Mouse (Mus musculus): ENCODE results near the gene Krt25. TPM values are rescaled to one million over a fixed set of nuclear protein-coding genes. Genes with fewer than 3 reads are reported as not detected.

Krt25 gene
- polyA plus RNA-seq (2014; fragmentation: Illumina TruSeq; extraction: RNeasy Lipid Tissue Mini Kit (QIAGEN cat#74804); ENCODE audit: low read depth, low replicate concordance) = not detected

DNA sequence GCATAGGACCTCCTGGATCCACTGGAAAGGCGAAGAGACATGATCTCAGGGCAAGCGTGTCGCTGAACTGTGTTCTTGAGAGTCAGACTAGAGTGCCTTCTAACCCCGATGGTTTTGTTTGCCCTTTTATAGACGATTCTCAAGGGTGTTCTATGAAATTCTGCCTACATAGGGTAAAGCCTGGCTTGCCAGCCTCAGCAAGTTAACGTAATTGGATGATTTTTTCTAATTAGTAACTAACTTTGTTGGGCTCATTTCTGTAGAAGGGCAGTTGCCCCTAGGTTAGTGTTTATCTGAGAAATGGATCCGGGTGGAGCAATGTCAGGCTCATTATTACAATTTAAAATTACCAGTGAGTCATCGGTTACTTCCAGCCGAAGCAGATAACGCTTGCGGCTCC lies at the start of gene Krt25:
TSS of gene Krt25 (minus strand) at position 101 of the 400 bp plus-strand sequence.

DNA sequence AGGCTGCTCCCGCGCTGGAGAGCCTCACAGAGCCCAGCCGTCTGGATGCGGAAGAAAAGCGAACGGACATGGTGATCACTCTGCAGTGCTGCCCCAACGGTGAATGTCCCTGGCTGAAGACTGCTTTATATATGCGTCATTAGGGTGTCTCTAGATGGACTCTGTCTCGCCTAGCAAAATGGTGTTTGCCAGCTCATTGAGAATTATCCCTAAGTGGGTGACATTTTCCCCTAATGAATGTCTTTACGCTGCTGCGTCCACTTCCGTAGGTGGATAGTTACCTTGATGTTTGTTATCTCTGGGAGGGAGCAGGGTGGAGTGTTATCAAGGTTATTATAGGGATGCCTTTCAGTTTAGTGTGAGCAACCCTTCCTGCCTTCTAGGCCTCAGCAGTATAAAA lies 28.3 kb upstream of the Krt25 start, which contains the start of gene Krt27:
TSS of gene Krt27 (minus strand) at position 101 of the 400 bp plus-strand sequence.

DNA sequence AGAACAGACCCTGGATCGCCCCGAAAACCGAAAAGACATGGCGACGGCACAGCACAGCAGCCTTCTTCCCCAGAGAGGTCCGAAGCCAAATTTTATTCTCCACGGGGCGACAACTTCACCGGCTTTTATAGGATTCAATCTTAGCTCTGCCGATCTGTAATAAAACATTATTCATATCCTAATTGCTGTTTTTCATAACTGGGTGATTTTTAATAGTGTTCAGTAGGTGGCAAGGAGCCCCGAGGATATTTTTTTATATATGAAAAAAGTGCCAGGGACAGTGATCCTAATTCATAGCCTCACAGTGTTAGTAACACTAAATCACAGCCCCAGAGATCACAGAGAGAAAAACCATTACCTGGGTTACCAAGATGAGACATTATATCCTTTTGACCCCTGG lies 15.1 kb upstream of the Krt25 start, which contains the start of gene Krt26:
TSS of gene Krt26 (minus strand) at position 101 of the 400 bp plus-strand sequence.

GRCm38 (mm10) chr11:99284833-99285312 lies 37.9 kb downstream of the Krt25 start, which contains the start of gene Krt24:
TSS of gene Krt24 (minus strand) at chr11:99285262.

Other genes starting within 250 kb of the Krt25 start
- gene Tns4, start 233.6 kb downstream of the Krt25 start, polyA plus RNA-seq (2014; fragmentation: Illumina TruSeq; extraction: RNeasy Lipid Tissue Mini Kit (QIAGEN cat#74804); ENCODE audit: low read depth, low replicate concordance) = 0.08 TPM
- gene Ccr7, start 167.9 kb downstream of the Krt25 start, polyA plus RNA-seq (2014; fragmentation: Illumina TruSeq; extraction: RNeasy Lipid Tissue Mini Kit (QIAGEN cat#74804); ENCODE audit: low read depth, low replicate concordance) = 0.32 TPM
- 48.9 TPM for gene Smarce1, start 91.9 kb downstream of the Krt25 start, polyA plus RNA-seq (2014; fragmentation: Illumina TruSeq; extraction: RNeasy Lipid Tissue Mini Kit (QIAGEN cat#74804); ENCODE audit: low read depth, low replicate concordance)
- gene Krt222, start 78.9 kb downstream of the Krt25 start, polyA plus RNA-seq (2014; fragmentation: Illumina TruSeq; extraction: RNeasy Lipid Tissue Mini Kit (QIAGEN cat#74804); ENCODE audit: low read depth, low replicate concordance) = not detected
- not detected for gene Krt24, start 37.7 kb downstream of the Krt25 start, polyA plus RNA-seq (2014; fragmentation: Illumina TruSeq; extraction: RNeasy Lipid Tissue Mini Kit (QIAGEN cat#74804); ENCODE audit: low read depth, low replicate concordance)
- gene Krt26, start 15.0 kb upstream of the Krt25 start, polyA plus RNA-seq (2014; fragmentation: Illumina TruSeq; extraction: RNeasy Lipid Tissue Mini Kit (QIAGEN cat#74804); ENCODE audit: low read depth, low replicate concordance) = not detected
- gene Krt27, start 28.2 kb upstream of the Krt25 start, polyA plus RNA-seq (2014; fragmentation: Illumina TruSeq; extraction: RNeasy Lipid Tissue Mini Kit (QIAGEN cat#74804); ENCODE audit: low read depth, low replicate concordance) = not detected
- not detected for gene Krt28, start 52.0 kb upstream of the Krt25 start, polyA plus RNA-seq (2014; fragmentation: Illumina TruSeq; extraction: RNeasy Lipid Tissue Mini Kit (QIAGEN cat#74804); ENCODE audit: low read depth, low replicate concordance)
- gene Krt10, start 66.4 kb upstream of the Krt25 start, polyA plus RNA-seq (2014; fragmentation: Illumina TruSeq; extraction: RNeasy Lipid Tissue Mini Kit (QIAGEN cat#74804); ENCODE audit: low read depth, low replicate concordance) = 6.3 TPM
- not detected for gene Krt12, start 99.3 kb upstream of the Krt25 start, polyA plus RNA-seq (2014; fragmentation: Illumina TruSeq; extraction: RNeasy Lipid Tissue Mini Kit (QIAGEN cat#74804); ENCODE audit: low read depth, low replicate concordance)
- not detected for gene Krt20, start 115.2 kb upstream of the Krt25 start, polyA plus RNA-seq (2014; fragmentation: Illumina TruSeq; extraction: RNeasy Lipid Tissue Mini Kit (QIAGEN cat#74804); ENCODE audit: low read depth, low replicate concordance)
- gene Krt23, start 170.2 kb upstream of the Krt25 start, polyA plus RNA-seq (2014; fragmentation: Illumina TruSeq; extraction: RNeasy Lipid Tissue Mini Kit (QIAGEN cat#74804); ENCODE audit: low read depth, low replicate concordance) = 2.0 TPM
- gene Krt39, start 198.4 kb upstream of the Krt25 start, polyA plus RNA-seq (2014; fragmentation: Illumina TruSeq; extraction: RNeasy Lipid Tissue Mini Kit (QIAGEN cat#74804); ENCODE audit: low read depth, low replicate concordance) = not detected
- not detected for gene Krt40, start 220.2 kb upstream of the Krt25 start, polyA plus RNA-seq (2014; fragmentation: Illumina TruSeq; extraction: RNeasy Lipid Tissue Mini Kit (QIAGEN cat#74804); ENCODE audit: low read depth, low replicate concordance)
- not detected for gene Krtap3-3, start 227.9 kb upstream of the Krt25 start, polyA plus RNA-seq (2014; fragmentation: Illumina TruSeq; extraction: RNeasy Lipid Tissue Mini Kit (QIAGEN cat#74804); ENCODE audit: low read depth, low replicate concordance)
- not detected for gene Krtap3-2, start 233.9 kb upstream of the Krt25 start, polyA plus RNA-seq (2014; fragmentation: Illumina TruSeq; extraction: RNeasy Lipid Tissue Mini Kit (QIAGEN cat#74804); ENCODE audit: low read depth, low replicate concordance)
- gene Gm11939, start 236.5 kb upstream of the Krt25 start, polyA plus RNA-seq (2014; fragmentation: Illumina TruSeq; extraction: RNeasy Lipid Tissue Mini Kit (QIAGEN cat#74804); ENCODE audit: low read depth, low replicate concordance) = not detected
- not detected for gene Krtap3-1, start 243.7 kb upstream of the Krt25 start, polyA plus RNA-seq (2014; fragmentation: Illumina TruSeq; extraction: RNeasy Lipid Tissue Mini Kit (QIAGEN cat#74804); ENCODE audit: low read depth, low replicate concordance)